20 mouse cellular contexts compared by ENCODE assay signal in the genomic region with DNA sequence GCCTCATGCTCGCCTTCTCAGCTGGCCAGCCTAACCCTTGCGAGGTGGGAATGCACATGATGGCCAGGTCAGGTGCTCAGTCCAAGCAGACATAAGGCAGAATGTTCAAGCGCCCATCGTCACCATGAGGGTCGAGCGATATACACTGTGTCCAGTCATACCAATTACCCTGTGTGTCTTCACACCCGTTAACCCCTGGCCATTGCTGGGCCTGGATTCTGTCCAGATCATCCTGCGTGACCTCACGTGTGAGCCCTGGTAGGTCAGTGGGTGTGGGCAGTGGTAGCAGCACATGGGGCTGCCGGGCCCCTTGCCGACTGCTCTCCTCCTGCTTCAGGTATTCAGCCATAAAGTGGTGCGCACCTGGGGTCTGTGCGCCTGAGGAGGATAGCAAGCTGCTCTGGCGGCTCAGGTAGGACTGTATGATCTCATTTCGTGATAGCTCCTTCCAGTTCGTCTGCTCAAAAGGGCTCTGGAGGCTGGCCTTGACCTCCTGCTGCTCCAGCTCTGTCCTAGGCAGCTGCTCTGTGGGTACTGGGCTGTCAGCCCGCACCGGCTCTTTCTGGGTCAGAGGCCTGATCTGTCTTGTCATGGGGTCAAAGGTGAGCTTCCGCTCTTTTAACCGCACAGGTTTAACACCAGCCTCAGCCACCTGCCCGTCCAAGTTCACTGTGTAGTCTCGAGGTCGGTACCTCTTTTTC. TPM values are rescaled to one million over a fixed set of nuclear protein-coding genes. Genes with fewer than 3 reads are reported as not detected.
A peak's percentile ranks its signal among the peaks of the same experiment; 100 is the strongest.
DNase-seq lines count a peak whose midpoint lies in the region; ATAC-seq lines count a peak whose summit lies in the region.
"Had no signal": no experiment of that assay in that cellular context is flagged by ENCODE, and none has a peak within 500 bp of the region (broad histone marks: within the 10 kb centered on the region; RNA-seq: fewer than 3 reads in every experiment).

No protein-coding gene starts in this region.

- H3K4me1 ChIP-seq in kidney, embryonic 16.5 days (ENCODE audit: insufficient read depth, low read length): peaks cover 20% of the 10 kb centered on the region

- H3K9me3 ChIP-seq in kidney, embryonic 16.5 days (ENCODE audit: low read length): no peaks in the 10 kb centered on the region
- H3K9me3 ChIP-seq: limb, embryonic 13.5 days; midbrain, embryonic 10.5 days had no signal

- no peak overlapping the region for H3K27ac ChIP-seq in kidney, embryonic 16.5 days (ENCODE audit: low read length)
- H3K27ac ChIP-seq: heart, adult 2 months; layer of hippocampus, adult 2 months; limb, embryonic 13.5 days; midbrain, embryonic 10.5 days had no signal

- H3K27me3 ChIP-seq in kidney, embryonic 16.5 days (ENCODE audit: insufficient read depth, low read length): no peaks in the 10 kb centered on the region
- H3K27me3 ChIP-seq: CH12.LX; limb, embryonic 13.5 days had no signal

- ATAC-seq in cerebellum, adult (ENCODE audit: insufficient number of reproducible peaks, low FRiP score, low TSS enrichment): no peak
- no peak for ATAC-seq in kidney, embryonic 16.5 days (ENCODE audit: low FRiP score, low TSS enrichment)
- ATAC-seq: hindbrain, embryonic 16.5 days; intestine, postnatal 0 days had no signal

- no peak overlapping the region for H3K4me3 ChIP-seq in kidney, embryonic 16.5 days (ENCODE audit: low read length)
- H3K4me3 ChIP-seq: heart, adult 2 months; layer of hippocampus, adult 2 months; limb, embryonic 13.5 days had no signal

- WGBS in kidney, embryonic 16.5 days: 87% methylated on average over 23 of the region's 23 CpGs

- peak; percentile 18 to 36 for DNase-seq in cerebellum, adult 18-20 months
- peak; percentile 19 for DNase-seq in kidney, adult 18-20 months
- DNase-seq in 3134 (ENCODE audit: extremely low read depth, insufficient read length, low spot score): peak; percentile 15
- DNase-seq in ZHBTc4 (ENCODE audit: low read depth, low spot score): peak; percentile 40
- no peak for DNase-seq in lung, postnatal 4 days
- DNase-seq in frontal cortex, postnatal 36 days (ENCODE audit: low spot score in 2 of 2): no peak
- DNase-seq: adrenal gland, postnatal 14 days; embryo, embryonic 11 days; gastrocnemius, postnatal 10 days; heart, adult 2 months; layer of hippocampus, postnatal 36 days; lung, postnatal 14 days had no signal

- peaks cover 24% of the 10 kb centered on the region for H3K36me3 ChIP-seq in kidney, embryonic 16.5 days (ENCODE audit: insufficient read depth, low read length)

- no peak overlapping the region for H3K4me2 ChIP-seq in kidney, embryonic 16.5 days (replicated peaks; ENCODE audit: low read depth, low read length)
- H3K4me2 ChIP-seq: limb, embryonic 13.5 days had no signal

- H3K9ac ChIP-seq in kidney, embryonic 16.5 days (replicated peaks; ENCODE audit: low read length): no peak overlapping the region

RNA-seq across cellular contexts. Expression of a gene that starts 3.1 kb away (rescaled TPM):
- polyA plus RNA-seq in kidney, embryonic 16.5 days (2015; fragmentation: Nextera tagmentation; extraction: Ambion mirVana): 8.0 and 10.1 TPM in 2 replicates

RNA-seq across cellular contexts. Expression of a gene that starts 20.5 kb away (rescaled TPM):
- polyA plus RNA-seq in kidney, embryonic 16.5 days (2015; fragmentation: Nextera tagmentation; extraction: Ambion mirVana): 64.6 and 87.9 TPM in 2 replicates

RNA-seq across cellular contexts. Expression of a gene that starts 51.9 kb away (rescaled TPM):
- 17.9 and 19.1 TPM in 2 replicates for polyA plus RNA-seq in kidney, embryonic 16.5 days (2015; fragmentation: Nextera tagmentation; extraction: Ambion mirVana)

RNA-seq across cellular contexts. Expression of a gene that starts 51.9 kb away (rescaled TPM):
- polyA plus RNA-seq in kidney, embryonic 16.5 days (2015; fragmentation: Nextera tagmentation; extraction: Ambion mirVana): 2.0 and 2.1 TPM in 2 replicates

RNA-seq across cellular contexts. Expression of a gene that starts 52.5 kb away (rescaled TPM):
- 18.7 and 18.9 TPM in 2 replicates for polyA plus RNA-seq in kidney, embryonic 16.5 days (2015; fragmentation: Nextera tagmentation; extraction: Ambion mirVana)

Comparison
In these comparisons a context has a peak if more than half of its experiments do, and no peak if none do; other contexts are left out.
1. DNase-seq: peak in cerebellum, adult 18-20 months (2 of 2), kidney, adult 18-20 months (single experiment), 3134 (single experiment) and ZHBTc4 (single experiment); none in lung, postnatal 4 days (0 of 2) and frontal cortex, postnatal 36 days (0 of 2).